Mouse (Mus musculus): Measurements from ENCODE around the gene Clip3. TPM values are rescaled to one million over a fixed set of nuclear protein-coding genes. Genes with fewer than 3 reads are reported as not detected.
A peak's percentile ranks its signal among the peaks of the same experiment; 100 is the strongest.

Gene Clip3
- 1 to 10 TPM; 5.5 to 6.5 TPM for polyA plus RNA-seq (2017; shearing (Covaris generic))

GRCm38 (mm10) chr7:30291215-30292131 is at the start of gene Clip3:
Gene Clip3 (plus strand): TSS chr7:30291728.
- ATAC-seq, result no peak

- no peak for ATAC-seq
Observed at GRCm38 (mm10) chr7:30251956-30252954, 39.3 kb upstream of the Clip3 start.

DNA sequence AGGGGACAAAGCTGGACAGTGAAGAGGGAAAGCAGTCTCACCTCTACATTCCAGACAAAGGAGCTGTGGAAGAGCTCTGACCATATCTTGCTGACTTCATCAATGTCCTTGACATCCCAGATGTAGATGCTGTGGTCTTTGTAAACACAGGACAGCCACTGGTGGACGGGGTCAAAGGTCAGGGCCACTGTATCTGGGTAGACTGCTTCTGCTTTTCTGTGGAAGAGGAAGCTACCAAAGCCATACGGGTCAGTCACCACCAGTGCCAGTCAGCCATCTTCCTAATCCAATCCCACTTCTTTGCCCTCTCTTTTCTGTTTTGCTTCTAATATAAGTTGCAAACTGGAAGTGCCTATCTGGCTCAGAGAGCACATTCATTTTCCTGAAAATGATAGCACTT is 26.5 kb upstream of the Clip3 start:
- no peak for ATAC-seq

- no peak for ATAC-seq
Observed at GRCm38 (mm10) chr7:30265531-30265930, 26.0 kb upstream of the Clip3 start.

DNA sequence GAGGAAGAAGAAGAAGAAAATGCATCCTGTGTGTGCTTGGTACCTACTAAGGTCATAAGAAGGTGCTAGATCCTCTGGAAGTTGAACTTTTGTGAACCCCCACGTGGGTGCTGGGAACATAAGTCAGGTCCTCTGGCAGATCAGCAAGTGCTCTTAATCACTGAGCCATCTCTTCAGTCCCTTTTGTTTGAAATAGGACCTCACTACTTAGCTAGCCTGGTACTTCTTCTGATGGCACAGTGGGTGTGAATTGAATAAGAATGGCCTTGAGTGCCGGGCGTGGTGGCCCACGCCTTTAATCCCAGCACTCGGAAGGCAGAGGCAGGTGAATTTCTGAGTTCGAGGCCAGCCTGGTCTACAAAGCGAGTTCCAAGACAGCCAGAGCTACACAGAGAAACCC is 25.6 kb upstream of the Clip3 start:
- no peak for ATAC-seq

GRCm38 (mm10) chr7:30266780-30267179 is 24.7 kb upstream of the Clip3 start:
- no peak for ATAC-seq

DNA sequence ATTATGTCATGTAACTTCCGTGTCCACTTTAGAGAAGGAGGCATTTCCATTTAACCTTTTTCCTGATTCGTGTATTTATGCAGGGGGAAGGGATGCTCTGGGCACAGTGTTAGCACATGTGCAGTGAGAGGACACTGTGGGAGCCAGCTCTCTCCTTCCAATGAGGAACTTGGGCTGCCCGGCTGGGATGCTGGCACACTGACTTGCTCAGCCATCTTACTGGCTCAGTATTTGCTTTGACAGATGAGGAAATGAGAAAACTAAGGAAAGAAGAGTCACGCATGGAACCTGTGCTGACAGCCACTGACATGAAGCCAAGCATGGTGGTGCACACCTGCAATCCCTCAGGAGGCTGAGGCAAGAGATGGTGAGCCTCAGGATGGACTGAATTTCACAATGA is 21.9 kb upstream of the Clip3 start:
- ATAC-seq, result no peak

DNA sequence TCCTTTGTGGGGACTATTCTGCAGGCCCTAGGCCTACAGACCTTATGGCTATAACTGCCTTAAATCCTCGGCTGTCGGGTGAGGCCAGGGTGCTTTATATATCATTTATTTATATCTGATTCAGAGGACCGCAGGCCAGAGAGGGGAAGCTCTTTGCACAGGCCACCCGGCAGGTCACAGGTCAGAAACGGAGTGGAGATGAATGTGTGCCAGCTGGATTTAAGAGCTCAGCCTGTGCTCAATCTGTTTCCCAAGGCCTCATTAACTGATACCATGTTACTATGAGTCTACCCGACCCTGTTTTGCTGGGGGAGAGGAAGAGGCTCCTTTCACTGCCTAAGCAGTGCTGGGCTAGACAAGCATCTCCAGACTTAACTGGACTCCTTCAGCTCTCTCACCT is 17.1 kb upstream of the Clip3 start:
- no peak for ATAC-seq

DNA sequence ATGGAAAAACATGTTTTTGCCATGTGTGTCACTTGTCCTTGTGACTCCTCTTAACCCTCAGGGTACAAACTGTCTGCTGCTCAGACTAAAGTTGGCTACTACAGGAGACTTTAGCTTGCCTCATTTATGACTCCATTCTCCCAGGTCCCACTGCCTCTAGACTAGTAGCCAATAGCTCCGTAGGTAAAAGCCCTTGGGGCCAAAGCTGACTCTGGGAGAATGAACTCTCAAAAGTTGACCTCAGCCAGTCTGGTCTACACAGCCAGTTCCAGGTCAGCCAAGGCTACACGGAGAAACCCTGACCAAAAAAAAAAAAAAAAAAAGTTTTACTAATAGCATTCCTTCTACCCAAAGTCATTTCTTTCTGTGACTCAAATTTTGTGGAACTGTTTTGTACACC is 12.6 kb upstream of the Clip3 start:
- no peak for ATAC-seq

- no peak for ATAC-seq
Observed at GRCm38 (mm10) chr7:30279536-30279935, 12.0 kb upstream of the Clip3 start.

DNA sequence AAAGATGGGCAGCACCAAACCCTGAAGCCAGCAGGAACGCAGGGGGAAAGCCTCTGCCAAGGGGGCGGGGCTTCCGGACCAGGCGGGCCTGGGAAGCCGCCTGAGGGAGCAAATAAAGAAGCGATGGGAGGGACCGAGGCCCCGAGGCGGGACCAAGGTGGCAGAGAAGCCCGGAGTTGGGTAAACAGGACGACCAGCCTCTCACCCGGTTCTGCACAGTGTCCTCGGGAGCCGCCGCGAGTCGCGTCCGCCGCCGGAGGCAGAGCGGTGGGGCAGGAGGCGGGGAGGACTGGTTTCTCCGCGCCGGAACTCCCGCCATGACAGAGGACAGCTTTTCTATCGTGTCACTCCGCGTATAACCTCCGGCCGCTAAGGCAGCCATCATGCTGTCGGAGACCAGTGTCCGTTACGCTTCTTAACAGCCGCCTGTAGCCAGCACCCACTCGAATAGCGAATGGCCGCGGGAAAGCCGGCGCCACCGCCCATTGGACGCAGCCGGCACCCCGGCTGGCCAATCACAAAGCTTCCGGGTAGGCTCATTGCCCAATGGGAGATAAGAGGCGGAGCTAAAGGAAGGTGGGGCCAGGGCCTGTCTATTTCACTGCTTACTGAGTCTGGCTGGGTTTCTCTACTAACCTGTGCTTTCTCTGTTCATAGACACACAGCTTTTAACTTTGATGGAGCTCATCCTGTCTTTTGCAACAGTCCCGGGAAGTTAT is 11.4 kb upstream of the Clip3 start, which contains the start of the genes Thap8 and Wdr62:
TSS of gene Thap8 (plus strand) at position 144 of the 719 bp plus-strand sequence.
TSS of gene Wdr62 (minus strand) at position 469 of the 719 bp plus-strand sequence.
- peak; percentile 97 for ATAC-seq

GRCm38 (mm10) chr7:30280670-30281138 is 10.8 kb upstream of the Clip3 start:
- peak; percentile 66 for ATAC-seq

- no peak for ATAC-seq
Observed at GRCm38 (mm10) chr7:30281522-30281921, 10.0 kb upstream of the Clip3 start.

DNA sequence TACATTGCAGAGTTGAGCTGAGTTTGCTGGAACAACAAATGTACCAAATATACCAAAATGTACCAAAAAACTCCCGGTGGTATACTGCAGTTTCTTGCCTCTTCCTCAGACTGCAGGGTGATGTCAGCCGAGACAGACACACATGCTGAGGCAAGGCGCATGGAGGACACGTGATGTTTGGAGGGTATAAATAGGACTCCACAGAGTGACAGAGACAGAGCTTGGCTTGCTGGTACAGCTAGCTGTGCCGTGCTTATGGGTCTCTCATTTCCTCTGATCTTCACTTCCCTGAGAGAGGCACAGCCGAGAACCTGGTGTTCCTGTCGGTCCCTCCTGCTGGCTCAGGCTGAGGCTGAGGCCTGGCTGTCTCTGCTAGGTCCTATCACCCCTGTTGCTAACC is 8.8 kb upstream of the Clip3 start:
- ATAC-seq, result no peak

- ATAC-seq, result no peak
Observed at GRCm38 (mm10) chr7:30286701-30287410, 4.7 kb upstream of the Clip3 start.

DNA sequence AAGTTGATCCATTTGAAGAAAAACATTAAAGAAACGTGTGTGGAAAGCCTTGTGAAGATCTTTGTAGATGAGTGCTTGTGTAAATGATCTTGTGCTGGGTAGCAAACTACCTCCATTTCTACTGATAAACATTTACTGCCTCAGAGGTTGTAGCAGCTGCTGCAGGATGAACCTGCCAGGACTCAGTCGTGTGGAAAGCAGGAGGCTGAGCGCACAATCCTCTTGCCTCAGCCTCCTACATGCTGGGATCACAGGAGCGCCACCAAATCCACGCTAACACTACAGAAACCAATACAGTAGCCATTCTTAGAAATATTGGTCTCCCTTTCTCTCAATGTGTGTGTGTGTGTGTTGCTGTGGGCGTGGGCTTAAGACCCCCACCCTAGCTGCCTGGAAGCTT is 3.5 kb upstream of the Clip3 start:
- no peak for ATAC-seq

- no peak for ATAC-seq
Observed at GRCm38 (mm10) chr7:30289071-30289713, 2.3 kb upstream of the Clip3 start.

DNA sequence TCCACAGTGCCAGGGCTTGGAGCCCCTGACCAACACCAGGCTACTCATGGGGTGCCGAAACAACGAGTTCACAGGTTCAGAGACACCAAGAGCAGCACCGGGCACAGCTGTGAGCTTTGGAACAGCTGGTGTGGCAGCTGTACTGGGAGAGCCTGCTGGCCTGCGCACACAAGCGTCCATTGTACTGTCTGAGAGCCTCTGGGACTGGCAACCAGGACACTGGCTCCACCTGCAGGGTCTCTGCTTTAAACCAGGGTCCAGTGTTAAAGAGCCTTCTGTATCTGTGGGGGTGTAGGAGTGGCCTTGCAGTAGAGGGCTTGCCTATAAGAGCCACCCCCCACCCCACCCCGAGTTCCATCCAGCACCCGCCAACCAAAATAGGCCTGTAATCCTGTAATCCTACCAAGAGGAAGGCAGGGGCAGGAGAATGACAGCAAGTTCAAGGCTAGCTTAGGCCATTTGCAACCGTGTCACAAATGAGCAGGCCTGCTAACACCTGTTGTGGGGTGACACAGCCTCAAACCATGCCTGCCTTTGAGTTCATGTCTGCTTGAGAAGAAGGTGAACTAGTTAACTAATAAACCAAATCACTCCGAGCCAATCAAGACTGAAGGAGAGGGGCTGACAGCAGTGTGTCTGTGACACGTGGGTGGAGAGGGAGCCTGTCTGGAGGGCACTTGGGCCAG is 1.7 kb upstream of the Clip3 start:
- no peak for ATAC-seq

GRCm38 (mm10) chr7:30293795-30294194 is 2.3 kb downstream of the Clip3 start:
- no peak for ATAC-seq

DNA sequence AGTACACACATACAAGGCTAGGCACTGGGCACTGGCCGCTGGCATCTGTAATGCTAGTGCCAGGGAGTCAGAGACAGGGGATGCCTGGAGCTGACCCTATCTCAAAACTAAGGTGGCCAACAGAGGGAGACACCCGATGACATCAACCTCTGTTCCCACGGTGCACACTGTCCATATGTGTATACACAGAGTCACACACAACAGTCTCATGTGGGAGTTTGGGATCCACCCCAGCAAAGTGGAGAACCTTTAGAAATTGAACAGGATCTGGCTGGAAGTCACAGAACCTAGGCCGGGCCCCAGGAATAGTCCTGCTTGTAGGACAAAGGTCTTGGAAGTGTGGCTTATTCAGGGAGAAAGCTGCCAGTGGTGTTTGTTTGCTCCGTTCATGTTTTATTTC is 2.8 kb downstream of the Clip3 start:
- ATAC-seq, result no peak
